Mouse (Mus musculus) ovary, postnatal 10 days (tissue): ENCODE data around the gene Gucd1.
"Not testable (repeated sequence)": the region's sequence is repeated elsewhere in the genome, so short reads cannot be mapped to it uniquely, and the experiment has no call there.

Experiments used
- DNase-seq: peaks from one replicate; pipeline ENCODE4 v3.0.0; 2022; ENCODE audit warnings: low spot score

The Gucd1 gene

GRCm38 (mm10) chr10:75465781-75466550, 51.8 kb downstream of the Gucd1 start:
- DNase-seq: no peak

- no peak for DNase-seq
These were observed 55.0 kb downstream of the Gucd1 start for GRCm38 (mm10) chr10:75462728-75463127.

GRCm38 (mm10) chr10:75458329-75458728, 59.4 kb downstream of the Gucd1 start:
- DNase-seq: no peak

- no peak for DNase-seq
These were observed 59.9 kb downstream of the Gucd1 start for GRCm38 (mm10) chr10:75457852-75458251.

- DNase-seq: not testable (repeated sequence)
These were observed 61.5 kb downstream of the Gucd1 start for GRCm38 (mm10) chr10:75456061-75456831.

GRCm38 (mm10) chr10:75451036-75451786, 66.6 kb downstream of the Gucd1 start:
- no peak for DNase-seq

GRCm38 (mm10) chr10:75450331-75450730, 67.4 kb downstream of the Gucd1 start:
- no peak for DNase-seq

GRCm38 (mm10) chr10:75448806-75449420, 68.9 kb downstream of the Gucd1 start:
- DNase-seq: no peak

- no peak for DNase-seq
These were observed 70.3 kb downstream of the Gucd1 start for GRCm38 (mm10) chr10:75447489-75447888.

GRCm38 (mm10) chr10:75446501-75447083, 71.2 kb downstream of the Gucd1 start:
- DNase-seq: no peak

- no peak for DNase-seq
These were observed 72.7 kb downstream of the Gucd1 start for GRCm38 (mm10) chr10:75445030-75445429.

- DNase-seq: no peak
These were observed 73.5 kb downstream of the Gucd1 start for GRCm38 (mm10) chr10:75444111-75444826.

GRCm38 (mm10) chr10:75443017-75443416, 74.8 kb downstream of the Gucd1 start:
- no peak for DNase-seq

GRCm38 (mm10) chr10:75441800-75442199, 76.0 kb downstream of the Gucd1 start:
- DNase-seq: no peak

- DNase-seq: no peak
These were observed 77.0 kb downstream of the Gucd1 start for GRCm38 (mm10) chr10:75440756-75441155.

GRCm38 (mm10) chr10:75439211-75439811, 78.5 kb downstream of the Gucd1 start:
- DNase-seq: no peak

GRCm38 (mm10) chr10:75438132-75438810, 79.5 kb downstream of the Gucd1 start:
- no peak for DNase-seq

GRCm38 (mm10) chr10:75437284-75437683, 80.5 kb downstream of the Gucd1 start:
- no peak for DNase-seq

GRCm38 (mm10) chr10:75436604-75437217, 81.1 kb downstream of the Gucd1 start:
- DNase-seq: peak; percentile 60

GRCm38 (mm10) chr10:75430633-75431032, 87.1 kb downstream of the Gucd1 start:
- no peak for DNase-seq
